Mouse (Mus musculus): ENCODE data around the gene Adcy9. TPM values are rescaled to one million over a fixed set of nuclear protein-coding genes. Genes with fewer than 3 reads are reported as not detected.

The Adcy9 gene
- polyA plus RNA-seq, 1 experiment from 2014 or later, result 1.5 TPM

- no peak overlapping the region for H3K27ac ChIP-seq
Measured at GRCm38 (mm10) chr16:4398782-4399181, 21.5 kb downstream of the Adcy9 start.

GRCm38 (mm10) chr16:4397636-4398035 lies 22.7 kb downstream of the Adcy9 start:
- Histone ChIP-seq H3K9me3 (no peaks in the 10 kb centered on the region), H3K4me3 (no peak overlapping the region), H3K27ac (no peak overlapping the region), H3K27me3 (no peaks in the 10 kb centered on the region), H3K4me2 (replicated peaks) (no peak overlapping the region), H3K4me1 (peaks cover 14% of the 10 kb centered on the region), H3K9ac (no peak overlapping the region), H3K36me3 (no peaks in the 10 kb centered on the region)
- ATAC-seq (ENCODE audit: low FRiP score, low read depth), result no peak
- WGBS, result 80% methylated on average over 7 of the region's 7 CpGs

More at GRCm38 (mm10) chr16:4398782-4399181, 21.5 kb downstream of the Adcy9 start:
- no peaks in the 10 kb centered on the region for H3K36me3 ChIP-seq
- no peak overlapping the region for H3K4me2 ChIP-seq (replicated peaks)
- WGBS, result 82% methylated on average over 2 of the region's 2 CpGs
- no peak for ATAC-seq (ENCODE audit: low FRiP score, low read depth)
- H3K27me3 ChIP-seq, result no peaks in the 10 kb centered on the region
- H3K4me3 ChIP-seq, result no peak overlapping the region
- H3K9me3 ChIP-seq, result no peaks in the 10 kb centered on the region
- peaks cover 14% of the 10 kb centered on the region for H3K4me1 ChIP-seq
- H3K9ac ChIP-seq, result no peak overlapping the region

GRCm38 (mm10) chr16:4395687-4396341 lies 24.5 kb downstream of the Adcy9 start:
- H3K9ac ChIP-seq, result no peak overlapping the region

GRCm38 (mm10) chr16:4394991-4395590 lies 25.2 kb downstream of the Adcy9 start:
- Histone ChIP-seq H3K27ac (no peak overlapping the region), H3K27me3 (no peaks in the 10 kb centered on the region), H3K4me2 (replicated peaks) (no peak overlapping the region), H3K9me3 (no peaks in the 10 kb centered on the region), H3K9ac (no peak overlapping the region), H3K4me1 (peaks cover 11% of the 10 kb centered on the region; the same call in 1 of the 2 replicates), H3K4me3 (no peak overlapping the region), H3K36me3 (no peaks in the 10 kb centered on the region)
- WGBS, result 75% methylated on average over 4 of the region's 4 CpGs
- no peak for ATAC-seq (ENCODE audit: low FRiP score, low read depth)

More at GRCm38 (mm10) chr16:4395687-4396341, 24.5 kb downstream of the Adcy9 start:
- Histone ChIP-seq H3K36me3 (no peaks in the 10 kb centered on the region), H3K4me1 (peaks cover 11% of the 10 kb centered on the region; the same call in 1 of the 2 replicates), H3K27me3 (no peaks in the 10 kb centered on the region), H3K27ac (no peak overlapping the region), H3K4me3 (no peak overlapping the region), H3K4me2 (replicated peaks) (no peak overlapping the region), H3K9me3 (no peaks in the 10 kb centered on the region)
- WGBS, result 67% methylated on average over 10 of the region's 10 CpGs
- no peak for ATAC-seq (ENCODE audit: low FRiP score, low read depth)

GRCm38 (mm10) chr16:4383473-4384038 lies 36.7 kb downstream of the Adcy9 start:
- no peak for ATAC-seq (ENCODE audit: low FRiP score, low read depth)

GRCm38 (mm10) chr16:4382406-4382805 lies 37.9 kb downstream of the Adcy9 start:
- Histone ChIP-seq H3K4me1 (no peaks in the 10 kb centered on the region), H3K4me2 (replicated peaks) (no peak overlapping the region), H3K27ac (no peak overlapping the region), H3K27me3 (no peaks in the 10 kb centered on the region), H3K36me3 (no peaks in the 10 kb centered on the region), H3K4me3 (no peak overlapping the region), H3K9me3 (no peaks in the 10 kb centered on the region), H3K9ac (no peak overlapping the region)
- WGBS, result 85% methylated on average over 3 of the region's 3 CpGs
- no peak for ATAC-seq (ENCODE audit: low FRiP score, low read depth)

More at GRCm38 (mm10) chr16:4383473-4384038, 36.7 kb downstream of the Adcy9 start:
- Histone ChIP-seq H3K36me3 (no peaks in the 10 kb centered on the region), H3K27me3 (no peaks in the 10 kb centered on the region), H3K27ac (no peak overlapping the region), H3K9ac (no peak overlapping the region), H3K4me2 (replicated peaks) (no peak overlapping the region), H3K4me1 (no peaks in the 10 kb centered on the region), H3K4me3 (no peak overlapping the region), H3K9me3 (no peaks in the 10 kb centered on the region)
- WGBS, result 60% methylated on average over 4 of the region's 4 CpGs

GRCm38 (mm10) chr16:4381487-4381886 lies 38.8 kb downstream of the Adcy9 start:
- H3K4me2 ChIP-seq (replicated peaks), result no peak overlapping the region
- no peaks in the 10 kb centered on the region for H3K9me3 ChIP-seq
- H3K4me1 ChIP-seq, result no peaks in the 10 kb centered on the region
- H3K27ac ChIP-seq, result no peak overlapping the region
- no peak overlapping the region for H3K9ac ChIP-seq
- no peak overlapping the region for H3K4me3 ChIP-seq
- no peaks in the 10 kb centered on the region for H3K27me3 ChIP-seq
- 74% methylated on average over 4 of the region's 4 CpGs for WGBS
- no peaks in the 10 kb centered on the region for H3K36me3 ChIP-seq
- ATAC-seq (ENCODE audit: low FRiP score, low read depth), result no peak

- H3K27ac ChIP-seq, result no peak overlapping the region
- H3K36me3 ChIP-seq, result no peaks in the 10 kb centered on the region
- H3K27me3 ChIP-seq, result no peaks in the 10 kb centered on the region
- whole genome bisulfite sequencing, result 61% methylated on average over 1 of the region's 1 CpGs
- no peak overlapping the region for H3K9ac ChIP-seq
- no peak for ATAC-seq (ENCODE audit: low FRiP score, low read depth)
- H3K4me2 ChIP-seq (replicated peaks), result no peak overlapping the region
- H3K4me3 ChIP-seq, result no peak overlapping the region
- H3K9me3 ChIP-seq, result no peaks in the 10 kb centered on the region
- H3K4me1 ChIP-seq, result no peaks in the 10 kb centered on the region
Measured at GRCm38 (mm10) chr16:4378788-4379187, 41.5 kb downstream of the Adcy9 start.

GRCm38 (mm10) chr16:4377556-4377955 lies 42.7 kb downstream of the Adcy9 start:
- no peaks in the 10 kb centered on the region for H3K9me3 ChIP-seq
- H3K9ac ChIP-seq, result no peak overlapping the region
- ATAC-seq (ENCODE audit: low FRiP score, low read depth), result no peak
- H3K27me3 ChIP-seq, result no peaks in the 10 kb centered on the region
- H3K36me3 ChIP-seq, result no peaks in the 10 kb centered on the region
- WGBS, result 80% methylated on average over 5 of the region's 5 CpGs
- no peak overlapping the region for H3K27ac ChIP-seq
- H3K4me3 ChIP-seq, result no peak overlapping the region
- no peak overlapping the region for H3K4me2 ChIP-seq (replicated peaks)
- no peaks in the 10 kb centered on the region for H3K4me1 ChIP-seq

GRCm38 (mm10) chr16:4374780-4375380 lies 45.4 kb downstream of the Adcy9 start:
- H3K4me3 ChIP-seq, result no peak overlapping the region
- WGBS, result 77% methylated on average over 7 of the region's 7 CpGs
- no peak overlapping the region for H3K4me2 ChIP-seq (replicated peaks)
- no peaks in the 10 kb centered on the region for H3K9me3 ChIP-seq
- H3K27ac ChIP-seq, result no peak overlapping the region
- no peak for ATAC-seq (ENCODE audit: low FRiP score, low read depth)
- no peaks in the 10 kb centered on the region for H3K27me3 ChIP-seq
- H3K4me1 ChIP-seq, result no peaks in the 10 kb centered on the region
- H3K9ac ChIP-seq, result no peak overlapping the region
- no peaks in the 10 kb centered on the region for H3K36me3 ChIP-seq

GRCm38 (mm10) chr16:4374270-4374669 lies 46.0 kb downstream of the Adcy9 start:
- 78% methylated on average over 5 of the region's 5 CpGs for WGBS
- no peaks in the 10 kb centered on the region for H3K27me3 ChIP-seq

GRCm38 (mm10) chr16:4371039-4371438 lies 49.3 kb downstream of the Adcy9 start:
- Histone ChIP-seq H3K9ac (no peak overlapping the region), H3K36me3 (no peaks in the 10 kb centered on the region), H3K4me3 (no peak overlapping the region), H3K4me1 (peaks cover 11% of the 10 kb centered on the region), H3K27me3 (no peaks in the 10 kb centered on the region), H3K27ac (no peak overlapping the region), H3K9me3 (no peaks in the 10 kb centered on the region), H3K4me2 (replicated peaks) (no peak overlapping the region)
- 81% methylated on average over 2 of the region's 2 CpGs for WGBS
- ATAC-seq (ENCODE audit: low FRiP score, low read depth), result no peak

More at GRCm38 (mm10) chr16:4374270-4374669, 46.0 kb downstream of the Adcy9 start:
- H3K27ac ChIP-seq, result no peak overlapping the region
- no peak overlapping the region for H3K9ac ChIP-seq
- H3K4me3 ChIP-seq, result no peak overlapping the region
- H3K4me1 ChIP-seq, result no peaks in the 10 kb centered on the region
- H3K36me3 ChIP-seq, result no peaks in the 10 kb centered on the region
- H3K4me2 ChIP-seq (replicated peaks), result no peak overlapping the region
- no peak for ATAC-seq (ENCODE audit: low FRiP score, low read depth)
- H3K9me3 ChIP-seq, result no peaks in the 10 kb centered on the region

Data from limb, embryonic 13.5 days (tissue).